Mouse (Mus musculus) gastrocnemius, postnatal 4 days (tissue): ENCODE measurements around the gene Kank1. TPM values are rescaled to one million over a fixed set of nuclear protein-coding genes. Genes with fewer than 3 reads are reported as not detected.

ENCODE experiments used
- DNase-seq, 2 experiments: peaks; one replicate each; pipeline ENCODE4 v3.0.0; 2021 to 2022; ENCODE audit warnings: low spot score in 2 of 2, mixed read lengths in 2 of 2
- total RNA-seq, 2 experiments: library from RNA; stranded (reverse); gene quantifications; 2 replicates each; pipeline ENCODE4 v1.2.3; 2021

The Kank1 gene
- total RNA-seq, 2 experiments from 2014 or later = 34.4 to 35.9 TPM

DNA sequence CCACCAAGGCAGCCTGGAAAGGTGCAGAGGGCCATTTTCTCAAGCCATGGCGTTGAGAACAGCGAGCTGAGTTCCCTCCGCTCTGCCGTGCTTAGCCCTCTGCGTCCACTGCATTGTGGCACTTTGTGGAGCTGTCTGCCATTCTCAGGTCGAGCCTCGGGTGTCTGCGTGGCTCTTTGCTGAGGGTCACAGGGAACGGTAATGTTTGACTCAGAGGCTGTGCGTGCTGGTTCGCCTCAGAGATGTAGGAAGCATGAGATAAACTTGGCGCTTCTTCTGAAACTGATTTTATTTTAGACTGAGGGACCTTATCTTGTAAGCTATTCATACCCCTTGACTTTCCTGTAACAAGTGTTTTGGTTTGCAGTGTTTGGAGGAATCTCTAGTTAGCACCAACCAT, 72.0 kb downstream of the Kank1 start:
- no peak for DNase-seq

DNA sequence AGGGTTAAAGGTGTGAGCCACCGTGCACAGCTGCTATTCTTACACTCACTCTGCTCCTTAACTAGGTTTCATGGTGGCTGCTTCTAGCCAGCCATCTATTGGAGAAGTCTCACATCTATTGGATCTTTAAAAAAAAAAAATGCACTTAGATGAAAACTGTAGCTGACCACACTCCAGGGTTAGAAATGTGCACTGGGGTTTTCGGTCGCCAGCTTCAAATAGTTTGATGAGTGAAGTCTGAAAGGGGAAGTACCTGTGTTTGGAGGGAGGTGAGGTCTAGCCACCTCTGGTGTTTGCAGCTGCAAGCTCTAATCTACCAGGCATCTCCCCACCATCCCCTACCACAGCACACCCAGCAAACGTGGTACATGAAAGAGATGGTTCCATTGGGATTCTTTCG, 74.2 kb downstream of the Kank1 start:
- DNase-seq = no peak

DNA sequence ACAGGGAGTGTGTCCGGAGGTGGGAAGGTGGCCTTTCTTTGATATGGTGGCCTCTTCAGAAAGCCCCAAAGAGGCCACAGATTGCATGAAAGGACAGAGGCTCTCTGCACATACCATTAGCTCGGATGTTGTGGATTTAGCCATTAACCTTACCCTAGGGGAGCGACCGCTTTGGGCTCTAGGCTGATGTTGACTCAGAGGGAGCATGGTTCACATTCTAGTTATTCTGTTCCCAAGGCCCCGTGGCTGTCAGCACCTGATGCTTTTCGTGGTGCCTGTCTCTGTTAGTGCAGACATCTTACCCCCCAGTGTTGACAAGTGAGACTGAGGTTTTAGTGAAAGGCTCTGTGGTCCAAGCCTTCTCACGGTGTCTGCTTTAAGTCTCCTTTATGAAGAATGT, 74.9 kb downstream of the Kank1 start:
- no peak for DNase-seq

DNA sequence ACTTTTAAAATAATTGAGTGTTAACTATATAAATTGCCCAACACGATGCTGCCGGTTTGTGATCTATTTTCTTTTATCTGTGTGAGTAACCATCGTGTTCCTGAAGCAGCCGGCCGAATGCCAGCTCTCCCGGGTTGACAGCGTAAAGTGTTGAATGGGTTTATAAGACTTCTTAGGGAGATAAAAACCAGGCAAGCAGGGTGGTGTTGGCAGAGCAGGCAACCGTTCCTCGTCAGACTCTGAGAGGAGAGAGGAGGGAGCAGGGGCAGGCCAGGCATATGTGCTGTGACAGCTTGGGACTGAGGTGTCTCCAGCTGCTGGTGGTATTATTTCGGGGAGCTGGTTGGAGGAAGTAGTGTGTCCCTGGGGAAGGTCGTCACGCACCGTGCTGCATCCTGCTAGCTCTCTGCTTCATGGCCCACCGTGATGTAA, 78.7 kb downstream of the Kank1 start:
- no peak for DNase-seq

DNA sequence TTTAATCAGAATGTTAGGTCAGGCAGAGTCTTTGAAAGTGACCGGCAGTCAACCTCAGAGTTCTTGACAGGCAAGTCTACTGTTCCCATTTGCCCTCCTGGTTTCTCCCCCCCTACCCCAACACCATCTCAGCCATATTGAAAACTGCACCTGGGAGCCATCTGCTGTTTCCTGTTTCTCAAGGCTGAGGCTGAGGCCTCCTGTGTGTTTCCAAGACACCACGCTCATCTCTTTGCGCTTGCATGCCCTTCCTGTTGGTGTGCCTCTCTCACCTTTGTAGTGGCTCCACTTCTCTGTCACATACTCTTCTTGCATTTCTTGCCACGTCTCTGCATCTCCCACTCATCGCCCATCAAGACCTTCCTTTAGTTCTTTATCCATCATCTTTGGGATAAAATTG, 79.2 kb downstream of the Kank1 start:
- DNase-seq = no peak

DNA sequence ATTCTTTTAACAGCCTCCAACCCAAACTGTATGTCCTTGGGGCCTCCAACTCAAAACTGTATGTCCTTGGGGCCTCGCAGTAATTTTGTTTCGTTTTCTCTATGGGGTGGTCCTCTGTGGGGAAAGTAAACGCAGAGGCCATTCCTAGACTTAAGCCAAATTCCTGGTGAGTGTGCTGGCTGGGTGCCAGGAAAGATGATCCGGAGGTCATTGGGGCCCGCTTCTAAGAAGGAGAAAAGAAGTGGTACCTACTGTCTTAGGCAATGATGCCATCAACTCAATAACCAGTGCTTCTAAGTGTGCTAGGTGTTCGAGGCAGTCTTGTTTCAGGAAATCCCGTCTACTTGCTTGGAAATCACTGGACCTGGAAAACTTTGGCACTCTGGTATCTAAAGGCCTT, 87.5 kb downstream of the Kank1 start:
- no peak for DNase-seq

DNA sequence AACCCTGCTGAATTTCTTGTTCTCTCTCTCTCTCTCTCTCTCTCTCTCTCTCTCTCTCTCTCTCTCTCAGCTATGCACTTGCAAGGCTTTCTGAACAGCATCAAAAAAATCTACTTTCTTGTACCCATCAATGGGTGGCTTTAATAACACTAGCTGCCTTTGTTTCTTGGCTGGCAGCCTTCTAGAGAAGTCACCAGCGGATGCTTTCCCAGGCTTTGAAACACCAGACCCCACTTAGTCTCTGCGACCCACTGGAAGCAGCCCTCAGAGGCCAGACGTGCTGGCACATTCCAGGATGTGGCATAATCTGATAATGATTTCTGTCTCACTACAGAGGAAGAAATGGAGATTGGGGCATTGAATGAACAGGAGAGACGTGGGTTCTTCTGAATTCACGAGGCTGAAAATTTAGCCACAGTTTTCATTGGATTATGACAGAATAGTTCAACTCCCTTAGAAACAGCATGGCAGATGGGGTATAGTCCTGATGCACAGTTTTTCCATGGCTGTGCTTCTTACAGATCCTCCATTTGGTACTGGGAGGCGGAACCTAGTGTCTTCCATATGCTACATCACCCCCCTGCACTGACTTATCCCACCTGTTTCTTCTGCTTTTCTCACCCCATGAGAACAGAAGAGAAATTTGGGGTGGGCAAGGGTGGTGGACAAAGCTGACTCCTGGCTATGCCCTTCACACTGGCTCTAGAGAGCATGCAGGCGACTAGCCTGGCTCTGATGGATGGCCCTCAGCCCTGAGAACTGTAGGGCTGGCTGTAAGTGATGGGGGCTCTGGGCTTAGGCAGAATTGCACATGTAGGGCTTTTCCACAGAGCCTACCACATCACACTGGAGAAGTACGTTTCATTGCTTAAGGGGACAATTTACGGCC, 88.6 kb downstream of the Kank1 start:
- DNase-seq = no peak

DNA sequence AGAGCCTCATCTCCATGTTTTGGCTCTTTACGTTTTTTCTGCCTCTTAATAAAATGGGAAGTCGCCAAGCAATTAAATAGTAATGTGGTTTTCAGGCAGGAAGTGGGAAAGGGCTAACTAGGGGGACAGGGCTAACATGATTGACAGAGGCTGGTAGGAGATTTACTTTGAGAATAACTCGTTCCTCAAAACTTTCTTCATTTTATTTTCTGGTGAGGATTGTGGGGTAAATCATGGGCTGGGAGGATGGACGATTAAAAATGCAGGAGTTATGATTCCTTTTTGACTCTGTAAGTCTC, 89.2 kb downstream of the Kank1 start:
- no peak for DNase-seq

DNA sequence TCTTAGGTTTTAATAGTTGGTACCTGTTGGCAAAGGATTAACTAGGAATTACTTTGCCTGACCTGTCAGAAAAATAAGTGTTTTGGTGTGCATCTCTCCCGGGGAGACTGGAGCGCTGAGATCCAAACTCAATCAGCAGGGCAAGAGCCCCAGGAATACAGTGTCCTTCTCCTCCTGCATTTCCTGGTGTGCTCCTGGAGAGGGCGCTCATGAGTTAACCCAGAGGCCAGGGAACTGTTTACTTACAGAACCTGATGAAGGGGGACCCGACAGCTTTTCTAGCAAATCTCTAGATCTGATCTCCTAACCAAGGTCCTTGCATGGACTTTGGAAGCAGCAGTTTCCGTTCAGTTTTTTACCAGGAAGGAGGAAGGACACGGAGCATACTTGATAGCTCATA, 90.9 kb downstream of the Kank1 start:
- no peak for DNase-seq

DNA sequence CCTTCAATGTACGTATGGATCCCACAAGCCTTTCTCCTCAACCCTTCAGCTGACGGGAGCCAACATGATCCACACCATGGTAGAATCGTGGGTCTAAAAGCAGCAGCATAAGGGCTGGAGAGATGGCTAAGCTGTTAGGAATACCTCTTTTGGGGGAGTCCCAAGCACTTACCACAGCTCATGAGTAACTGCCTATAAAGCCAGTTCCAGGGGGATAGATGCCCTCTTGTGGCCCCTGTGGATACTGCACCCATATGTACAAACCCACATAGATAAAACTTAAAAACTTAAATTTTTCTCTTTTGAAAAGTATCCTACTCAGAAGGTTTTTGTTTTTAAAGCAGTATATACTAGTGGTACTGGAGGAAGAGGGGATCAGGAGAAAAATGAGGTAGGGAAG, 97.6 kb downstream of the Kank1 start:
- DNase-seq = peak in 1 of 2 experiments; percentile 44

DNA sequence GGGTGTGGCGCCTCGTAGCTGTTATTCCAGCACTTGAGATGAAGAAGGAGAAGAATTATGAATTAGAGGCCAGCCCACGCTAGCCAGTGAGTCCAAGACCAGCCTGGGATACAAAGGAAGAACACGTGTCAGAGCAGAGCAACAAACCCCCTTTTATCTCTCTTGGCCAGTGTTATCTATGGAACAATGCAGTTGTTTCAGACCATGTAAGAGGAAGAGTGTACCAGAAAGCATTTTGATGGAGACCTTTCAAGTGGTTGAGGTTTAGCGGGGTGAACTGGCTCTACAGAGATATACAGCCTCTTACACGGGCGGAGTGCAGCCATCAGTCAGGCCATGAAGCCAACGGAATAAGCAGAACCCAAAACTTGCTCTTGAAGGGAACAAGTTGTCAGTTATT, 100.0 kb downstream of the Kank1 start:
- no peak for DNase-seq

DNA sequence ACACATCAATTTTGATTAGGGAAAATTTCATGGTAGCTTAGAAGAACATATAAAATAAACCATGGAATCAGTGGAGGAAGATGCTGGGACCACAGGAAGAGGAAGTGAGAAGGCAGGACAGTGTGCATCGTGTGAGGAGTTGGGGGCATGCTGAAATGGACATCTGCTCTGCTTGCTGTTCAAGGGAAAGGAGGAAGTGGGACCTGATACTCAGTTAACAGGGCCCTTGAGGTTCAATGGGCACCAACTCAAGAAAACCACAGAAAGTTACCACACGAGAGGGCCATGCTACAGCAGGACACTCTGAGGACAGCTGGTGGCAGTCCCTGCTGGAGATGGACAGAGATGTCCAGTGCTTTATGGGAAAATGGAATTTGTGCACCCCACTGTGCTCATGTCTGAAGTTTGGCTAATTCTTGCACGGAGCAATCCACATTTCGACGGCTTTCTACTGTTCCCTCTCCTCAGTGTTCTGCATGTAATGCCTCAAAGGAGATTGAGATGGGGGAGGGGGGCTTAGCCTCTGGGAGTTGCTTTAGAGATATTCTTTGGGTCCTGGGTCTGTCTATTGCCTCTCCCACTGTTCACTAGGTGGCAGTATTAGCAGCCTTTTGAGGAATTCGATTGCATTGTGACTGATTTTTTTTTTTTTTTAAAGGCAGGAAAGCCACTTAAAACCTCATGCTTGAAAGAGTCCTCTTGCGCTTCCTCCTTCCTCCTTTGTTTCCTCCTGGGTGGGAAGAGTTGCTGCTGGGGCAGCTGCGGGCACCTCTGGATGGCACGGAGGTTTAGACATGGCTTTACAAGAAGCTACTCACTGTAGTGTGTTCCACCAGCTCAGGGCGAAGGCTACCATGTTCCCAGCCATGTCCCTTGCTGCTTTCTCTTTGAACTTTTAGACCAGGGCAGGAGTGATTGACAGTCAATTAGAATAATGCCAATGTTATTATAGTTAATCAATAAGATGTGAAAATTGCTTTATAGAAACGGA, 104.2 kb downstream of the Kank1 start:
- no peak for DNase-seq

DNA sequence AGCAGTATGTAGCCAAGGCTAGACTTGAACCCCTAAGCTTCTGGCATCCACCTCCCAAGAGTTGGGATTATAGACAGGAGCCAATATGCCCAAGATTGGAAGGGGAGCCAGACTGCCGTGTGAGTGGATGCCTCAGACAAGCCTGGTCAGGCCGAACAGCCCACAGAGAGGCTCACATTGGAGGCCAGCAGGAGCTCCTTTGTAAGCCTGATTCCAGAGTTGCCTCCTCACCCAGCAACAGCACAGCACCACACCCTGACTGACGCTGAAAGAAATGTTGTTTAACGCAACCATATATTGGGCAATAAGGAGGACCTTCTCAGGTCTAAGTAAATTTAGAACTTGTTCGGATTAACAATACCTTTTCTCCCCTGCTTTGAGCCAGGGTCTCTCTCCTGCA, 105.3 kb downstream of the Kank1 start:
- DNase-seq = no peak

DNA sequence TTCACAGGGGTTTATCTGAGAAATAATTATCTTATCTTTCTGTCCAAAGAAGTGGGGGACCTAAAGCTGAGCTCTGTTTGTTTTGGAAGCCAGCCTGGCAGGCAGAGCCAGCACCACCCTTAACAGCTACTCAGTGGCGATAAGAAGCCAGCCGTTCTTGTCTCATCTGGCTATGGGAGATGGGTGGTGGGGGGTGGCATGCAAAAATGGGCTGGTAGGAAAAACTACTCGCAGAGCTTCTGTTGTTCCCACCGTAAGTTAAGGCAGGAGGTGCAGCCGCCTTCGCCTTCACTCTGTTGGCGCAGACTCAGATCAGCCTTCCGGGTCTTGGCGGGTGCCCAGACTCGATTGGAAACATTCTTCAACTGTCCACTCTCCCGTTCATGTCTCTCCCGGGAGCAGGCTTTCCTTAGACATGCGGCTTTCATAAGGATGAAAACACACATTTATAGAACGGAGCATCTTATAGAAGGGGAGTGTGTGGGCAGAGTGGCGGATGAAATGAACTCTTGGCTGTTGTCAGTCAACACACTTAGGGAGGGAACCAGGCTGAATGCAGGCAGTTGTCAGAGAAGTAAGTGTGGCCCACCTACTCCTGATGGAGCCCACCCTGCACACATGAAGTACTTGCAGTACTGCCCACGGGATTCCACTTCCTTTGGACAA, 107.0 kb downstream of the Kank1 start:
- DNase-seq = peak in 1 of 2 experiments; percentile 37

DNA sequence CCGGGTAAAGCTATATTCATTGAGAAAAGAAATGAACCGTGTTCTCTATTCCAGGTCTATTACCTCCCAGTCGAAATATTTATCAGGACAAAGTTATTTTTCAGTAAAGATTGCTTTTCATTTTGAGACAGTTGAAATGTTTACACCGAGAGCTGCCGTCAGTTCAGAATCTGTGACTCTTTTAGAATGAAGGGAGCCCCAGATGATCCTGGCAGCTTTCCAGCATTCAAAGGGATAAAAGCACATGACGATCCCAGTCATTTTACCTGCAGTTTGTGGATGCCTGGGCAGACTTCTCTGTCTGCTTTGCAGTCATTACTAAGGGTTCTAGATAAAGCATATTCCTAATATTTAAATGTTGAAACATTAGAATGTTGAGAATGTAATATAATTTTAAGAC, 107.6 kb downstream of the Kank1 start:
- no peak for DNase-seq

DNA sequence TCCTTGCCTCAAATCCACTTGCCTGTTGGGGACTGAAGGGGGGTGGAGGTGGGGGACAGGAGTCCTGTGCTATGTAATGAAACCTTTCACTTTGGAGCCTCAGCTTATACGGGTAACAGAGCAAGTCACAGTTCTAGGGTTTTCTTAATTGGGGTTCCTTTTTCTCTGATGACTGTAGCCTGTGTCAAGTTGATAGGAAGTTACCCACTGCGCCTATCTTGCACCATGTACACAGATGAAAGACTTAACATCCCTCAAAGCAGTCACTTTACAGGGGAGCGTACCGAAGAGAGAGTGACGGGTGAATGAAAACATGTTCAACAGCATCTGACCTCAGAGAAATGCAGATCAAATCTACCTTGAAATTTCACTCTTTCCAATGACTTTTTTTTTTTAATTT, 109.2 kb downstream of the Kank1 start:
- DNase-seq = no peak

DNA sequence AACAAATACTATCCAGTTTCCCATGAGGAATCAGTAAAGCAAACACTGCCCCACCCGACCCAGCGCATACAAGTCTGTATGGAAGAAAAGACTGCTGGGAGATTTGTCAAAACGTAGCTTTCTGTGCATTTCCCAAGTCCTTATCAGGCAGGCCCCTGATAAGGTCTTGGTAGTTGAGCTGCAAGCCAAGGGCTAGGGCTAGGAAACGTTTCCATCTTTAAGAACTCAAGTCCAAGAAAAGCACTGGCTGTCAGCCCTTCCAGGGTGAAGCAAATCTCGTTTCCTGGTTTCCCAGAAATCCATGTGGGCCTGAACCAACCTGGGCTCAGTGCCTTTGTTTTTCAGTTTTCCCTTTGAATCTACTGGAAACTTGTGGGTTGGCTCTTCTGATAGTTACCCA, 110.7 kb downstream of the Kank1 start:
- no peak for DNase-seq

DNA sequence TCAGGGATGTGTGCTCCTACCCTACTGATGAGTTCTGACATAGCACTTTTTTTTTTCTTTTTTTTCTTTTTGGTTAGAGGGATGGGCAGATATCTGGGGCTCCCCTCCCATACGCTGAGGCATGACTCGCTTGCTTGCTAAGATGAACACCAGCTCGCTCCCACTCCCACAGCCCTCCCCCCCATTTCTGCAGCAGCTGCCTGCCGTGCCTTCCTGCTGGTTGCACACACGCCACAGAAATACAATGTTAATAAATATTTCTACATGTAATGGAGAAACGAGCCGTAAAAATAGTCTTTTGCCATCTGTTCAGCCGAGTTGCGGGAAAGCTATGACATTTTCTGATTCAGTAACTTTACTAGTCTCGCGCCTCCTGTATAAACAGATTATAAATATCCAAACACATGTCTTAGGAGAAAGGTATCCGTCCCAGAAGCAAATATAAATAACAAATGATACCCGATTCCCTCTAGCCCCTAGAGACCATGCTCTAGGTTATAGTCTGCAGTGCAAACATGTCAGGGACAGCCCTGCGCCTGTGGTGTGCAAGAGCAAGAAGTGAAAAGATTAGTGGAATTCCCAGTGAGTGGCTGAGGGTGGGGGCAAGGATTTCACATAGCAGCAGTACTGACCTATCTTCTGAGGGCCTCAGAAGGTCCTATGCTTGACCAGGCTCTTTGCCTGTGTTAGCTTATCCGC, 114.6 kb downstream of the Kank1 start:
- no peak for DNase-seq

DNA sequence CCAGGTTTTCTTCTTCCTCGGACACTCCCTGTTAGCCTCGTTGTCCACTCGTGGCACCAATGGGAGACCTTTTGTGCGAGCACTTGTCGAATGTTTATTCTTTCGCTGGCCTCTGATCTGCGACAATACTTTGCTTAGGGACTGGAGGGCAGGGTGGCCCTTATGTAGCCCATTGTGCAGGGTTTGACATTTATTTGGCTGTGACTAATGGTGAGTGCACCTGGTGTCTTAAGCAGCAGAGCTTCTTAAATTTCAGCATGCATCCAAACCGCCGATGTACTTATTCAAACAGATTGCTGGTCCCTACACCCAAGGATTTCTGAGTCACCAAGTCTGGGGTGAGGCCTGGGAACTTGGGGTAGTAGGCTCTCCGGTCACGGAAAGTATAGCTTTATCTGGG, 120.3 kb downstream of the Kank1 start:
- no peak for DNase-seq

DNA sequence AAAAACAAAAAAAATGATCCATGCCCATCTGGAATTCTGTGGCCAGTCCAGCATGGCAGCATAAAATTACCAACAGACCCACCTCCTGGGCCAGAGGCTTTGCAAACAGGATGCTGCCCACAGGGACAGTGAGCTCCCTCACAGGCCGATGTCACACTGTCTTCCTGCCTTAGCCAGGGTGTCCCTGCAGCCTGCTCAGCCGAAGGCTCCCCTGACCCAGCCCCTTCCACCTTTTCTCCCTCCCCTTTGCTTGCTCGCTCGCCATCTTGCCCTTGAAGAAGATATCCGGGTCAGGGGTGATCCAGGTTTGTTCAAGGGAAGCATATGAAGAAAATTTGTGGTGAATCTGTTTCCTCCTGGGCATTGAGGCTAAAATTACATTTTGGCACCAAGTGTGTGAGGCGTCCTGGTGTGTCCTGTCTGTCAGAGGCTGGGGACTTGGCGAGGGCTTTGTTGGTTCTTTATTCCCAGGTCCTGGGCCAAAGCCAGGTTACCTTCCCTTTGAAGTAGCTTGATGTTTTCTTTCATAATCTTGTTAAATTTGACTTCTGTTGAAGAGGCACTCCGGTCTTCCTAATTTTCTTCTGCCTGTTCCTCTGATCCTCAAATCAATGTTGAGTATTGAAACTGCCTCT, 121.8 kb downstream of the Kank1 start:
- no peak for DNase-seq
